Mouse (Mus musculus) erythroblast, embryonic 14.5 days (primary cell): Measurements from ENCODE around the gene Ap1m2.

Source experiments
- GATA1 ChIP-seq: IDR thresholded peaks from 2 replicates; pipeline ENCODE4 v1.6.1; 2012; ENCODE audit warnings: low read length, inconsistent platforms, mixed read lengths
- TAL1 ChIP-seq: IDR thresholded peaks from 3 replicates; pipeline ENCODE4 v1.6.1; 2012; ENCODE audit warnings: low read length, inconsistent platforms, mixed read lengths

- TF ChIP-seq GATA1 = no peak
- no peak for TF ChIP-seq TAL1
Observed at GRCm38 (mm10) chr9:21265611-21266010, 46.5 kb downstream of the Ap1m2 start.
